Mouse (Mus musculus): Measurements from ENCODE around the gene Steap1. TPM values are rescaled to one million over a fixed set of nuclear protein-coding genes. Genes with fewer than 3 reads are reported as not detected.

The Steap1 gene
- total and polyA plus RNA-seq, 3 experiments, result not detected

DNA sequence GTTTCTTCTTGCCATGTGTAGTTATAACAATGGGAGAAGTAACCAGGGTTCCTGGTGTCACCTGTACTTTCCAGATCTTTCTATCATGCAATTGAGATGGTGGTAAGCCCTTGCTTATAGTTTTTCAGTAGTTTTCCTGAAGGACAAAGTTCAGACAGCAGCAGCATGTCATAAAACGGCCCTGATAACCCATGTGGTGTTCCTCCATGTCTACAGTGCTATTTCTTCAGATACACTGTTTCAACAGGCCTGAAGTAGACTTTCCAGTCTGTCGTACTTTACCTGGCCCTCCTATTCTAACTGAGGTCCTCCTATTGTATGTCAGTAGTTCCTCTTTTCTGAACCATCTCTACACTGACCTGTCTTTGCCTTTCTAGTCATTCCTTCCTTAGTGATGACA lies 16.3 kb downstream of the Steap1 start:
- no peaks in the 10 kb centered on the region for H3K9me3 ChIP-seq (replicated peaks)
- DNase-seq (ENCODE audit: low spot score) (no peak), ATAC-seq (ENCODE audit: extremely low read depth, insufficient number of reproducible peaks, low FRiP score, poor library complexity, severe bottlenecking) (no peak)
- no peaks in the 10 kb centered on the region for H3K36me3 ChIP-seq (replicated peaks)
- H3K4me1 ChIP-seq (ENCODE audit: insufficient read depth, low read depth, low read length), result no peaks in the 10 kb centered on the region
- no peaks in the 10 kb centered on the region; the same call in 1 of the 2 replicates for H3K27me3 ChIP-seq (ENCODE audit: insufficient read depth, low read length)
- H3K4me3 ChIP-seq (ENCODE audit: low read depth, low read length), result no peak overlapping the region
- TF ChIP-seq TAL1 (conservative IDR thresholded peaks at IDR 0.05; ENCODE audit: low read depth, low read length), result no peak
- TF ChIP-seq POLR2AphosphoS5 (IDR thresholded peaks at IDR 0.05; ENCODE audit: insufficient replicate concordance, low read depth, low read length), result no peak
- no peak for TF ChIP-seq GATA2 (IDR thresholded peaks at IDR 0.05; ENCODE audit: borderline replicate concordance, low read depth, low read length)
- TF ChIP-seq GATA1 (IDR thresholded peaks at IDR 0.05; ENCODE audit: borderline replicate concordance, low read length), result no peak
- TF ChIP-seq CTCF (IDR thresholded peaks at IDR 0.05; ENCODE audit: low read depth, low read length), result no peak

DNA sequence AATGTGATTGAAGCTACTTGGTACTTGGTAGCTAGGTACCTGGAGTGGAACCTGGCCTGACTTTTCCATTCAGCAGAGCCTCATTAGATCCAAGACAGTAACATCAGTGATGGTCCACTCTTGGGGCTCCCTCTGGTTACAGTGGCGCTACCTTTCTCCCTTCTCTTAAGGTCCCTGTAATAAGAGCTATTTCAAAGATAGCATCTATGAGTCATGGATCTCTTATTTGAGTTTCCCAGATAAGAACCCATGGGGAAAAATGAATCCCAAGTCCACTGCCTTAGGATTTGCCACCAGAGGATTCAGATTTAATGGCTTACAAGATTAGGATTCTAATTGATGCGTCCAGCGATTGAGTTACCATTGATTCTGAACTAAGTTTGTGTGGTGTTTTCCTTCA lies 16.9 kb downstream of the Steap1 start:
- H3K27me3 ChIP-seq (ENCODE audit: insufficient read depth, low read length), result no peaks in the 10 kb centered on the region; the same call in 1 of the 2 replicates
- DNase-seq (ENCODE audit: low spot score), result no peak
- H3K36me3 ChIP-seq (replicated peaks), result no peaks in the 10 kb centered on the region
- H3K4me3 ChIP-seq (ENCODE audit: low read depth, low read length), result no peak overlapping the region
- no peaks in the 10 kb centered on the region for H3K9me3 ChIP-seq (replicated peaks)
- ATAC-seq (ENCODE audit: extremely low read depth, insufficient number of reproducible peaks, low FRiP score, poor library complexity, severe bottlenecking), result no peak
- no peak for TF ChIP-seq GATA2 (IDR thresholded peaks at IDR 0.05; ENCODE audit: borderline replicate concordance, low read depth, low read length)
- no peak for TF ChIP-seq POLR2AphosphoS5 (IDR thresholded peaks at IDR 0.05; ENCODE audit: insufficient replicate concordance, low read depth, low read length)
- no peak for TF ChIP-seq GATA1 (IDR thresholded peaks at IDR 0.05; ENCODE audit: borderline replicate concordance, low read length)
- no peak for TF ChIP-seq TAL1 (conservative IDR thresholded peaks at IDR 0.05; ENCODE audit: low read depth, low read length)
- no peak for TF ChIP-seq CTCF (IDR thresholded peaks at IDR 0.05; ENCODE audit: low read depth, low read length)
- H3K4me1 ChIP-seq (ENCODE audit: insufficient read depth, low read depth, low read length), result no peaks in the 10 kb centered on the region

GRCm38 (mm10) chr5:5729904-5730303 lies 19.2 kb downstream of the Steap1 start:
- no peak overlapping the region for H3K4me3 ChIP-seq (ENCODE audit: low read depth, low read length)
- no peaks in the 10 kb centered on the region for H3K9me3 ChIP-seq (replicated peaks)
- H3K36me3 ChIP-seq (replicated peaks), result no peaks in the 10 kb centered on the region
- no peak for ATAC-seq (ENCODE audit: extremely low read depth, insufficient number of reproducible peaks, low FRiP score, poor library complexity, severe bottlenecking)
- H3K4me1 ChIP-seq (ENCODE audit: insufficient read depth, low read depth, low read length), result no peaks in the 10 kb centered on the region
- DNase-seq (ENCODE audit: low spot score), result no peak
- no peaks in the 10 kb centered on the region; the same call in 1 of the 2 replicates for H3K27me3 ChIP-seq (ENCODE audit: insufficient read depth, low read length)
- TF ChIP-seq CTCF (IDR thresholded peaks at IDR 0.05; ENCODE audit: low read depth, low read length), result no peak
- TF ChIP-seq GATA2 (IDR thresholded peaks at IDR 0.05; ENCODE audit: borderline replicate concordance, low read depth, low read length), result no peak
- TF ChIP-seq GATA1 (IDR thresholded peaks at IDR 0.05; ENCODE audit: borderline replicate concordance, low read length), result no peak
- no peak for TF ChIP-seq POLR2AphosphoS5 (IDR thresholded peaks at IDR 0.05; ENCODE audit: insufficient replicate concordance, low read depth, low read length)
- no peak for TF ChIP-seq TAL1 (conservative IDR thresholded peaks at IDR 0.05; ENCODE audit: low read depth, low read length)

DNA sequence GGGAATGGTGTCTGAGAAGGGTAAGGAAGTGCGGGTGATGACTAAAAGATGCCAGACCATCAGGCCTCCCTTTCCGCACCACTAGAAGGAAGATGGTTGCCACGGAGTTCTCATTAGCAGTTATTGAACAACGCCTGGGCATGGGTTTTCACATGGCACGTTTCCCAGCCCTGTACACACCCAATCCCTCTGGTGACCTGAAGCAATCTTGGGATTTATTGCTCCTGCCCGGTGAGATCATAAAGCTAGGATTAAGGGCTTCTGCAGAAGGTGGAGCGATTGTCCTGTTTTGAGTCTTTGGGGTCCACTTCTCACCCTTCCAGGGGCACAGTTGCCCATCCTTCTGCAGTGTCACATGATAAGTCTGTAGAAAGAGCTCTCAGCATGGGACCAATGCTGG lies 26.9 kb downstream of the Steap1 start:
- no peaks in the 10 kb centered on the region for H3K27me3 ChIP-seq (ENCODE audit: insufficient read depth, low read length)
- TF ChIP-seq TAL1 (conservative IDR thresholded peaks at IDR 0.05; ENCODE audit: low read depth, low read length), result no peak
- no peak for TF ChIP-seq CTCF (IDR thresholded peaks at IDR 0.05; ENCODE audit: low read depth, low read length)
- TF ChIP-seq POLR2AphosphoS5 (IDR thresholded peaks at IDR 0.05; ENCODE audit: insufficient replicate concordance, low read depth, low read length), result no peak
- no peak for TF ChIP-seq GATA1 (IDR thresholded peaks at IDR 0.05; ENCODE audit: borderline replicate concordance, low read length)
- TF ChIP-seq GATA2 (IDR thresholded peaks at IDR 0.05; ENCODE audit: borderline replicate concordance, low read depth, low read length), result no peak
- no peak for ATAC-seq (ENCODE audit: extremely low read depth, insufficient number of reproducible peaks, low FRiP score, poor library complexity, severe bottlenecking)
- no peak for DNase-seq (ENCODE audit: low spot score)
- no peaks in the 10 kb centered on the region for H3K36me3 ChIP-seq (replicated peaks)
- H3K4me1 ChIP-seq (ENCODE audit: insufficient read depth, low read depth, low read length), result no peaks in the 10 kb centered on the region
- no peak overlapping the region for H3K4me3 ChIP-seq (ENCODE audit: low read depth, low read length)
- no peaks in the 10 kb centered on the region for H3K9me3 ChIP-seq (replicated peaks)

DNA sequence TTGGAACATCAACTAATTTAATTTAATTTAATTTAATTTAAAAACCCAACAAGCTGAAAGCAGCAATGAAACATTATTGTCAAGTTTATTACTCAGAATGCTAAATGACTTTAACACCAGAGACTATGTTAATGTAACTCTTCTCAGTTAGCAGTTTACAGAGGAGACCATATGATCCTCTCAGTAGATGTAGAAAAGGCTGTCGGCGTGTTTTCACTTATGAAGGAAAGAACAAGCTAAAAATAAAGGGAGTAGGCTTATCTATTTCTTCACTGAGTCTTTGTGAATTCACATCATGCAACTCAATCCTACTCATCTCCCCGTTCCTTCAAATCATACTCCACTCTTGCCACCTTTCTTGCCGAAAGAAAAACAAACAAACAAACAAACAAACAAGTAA lies 38.1 kb downstream of the Steap1 start:
- H3K4me3 ChIP-seq (ENCODE audit: low read depth, low read length), result no peak overlapping the region
- H3K27me3 ChIP-seq (ENCODE audit: insufficient read depth, low read length), result peaks cover 6% of the 10 kb centered on the region; the same call in 1 of the 2 replicates
- H3K4me1 ChIP-seq (ENCODE audit: insufficient read depth, low read depth, low read length), result no peaks in the 10 kb centered on the region
- DNase-seq (ENCODE audit: low spot score), result no peak
- ATAC-seq (ENCODE audit: extremely low read depth, insufficient number of reproducible peaks, low FRiP score, poor library complexity, severe bottlenecking), result no peak
- no peaks in the 10 kb centered on the region for H3K9me3 ChIP-seq (replicated peaks)
- TF ChIP-seq GATA1 (IDR thresholded peaks at IDR 0.05; ENCODE audit: borderline replicate concordance, low read length) (no peak), GATA2 (IDR thresholded peaks at IDR 0.05; ENCODE audit: borderline replicate concordance, low read depth, low read length) (no peak), POLR2AphosphoS5 (IDR thresholded peaks at IDR 0.05; ENCODE audit: insufficient replicate concordance, low read depth, low read length) (no peak), CTCF (IDR thresholded peaks at IDR 0.05; ENCODE audit: low read depth, low read length) (no peak), TAL1 (conservative IDR thresholded peaks at IDR 0.05; ENCODE audit: low read depth, low read length) (no peak)
- H3K36me3 ChIP-seq (replicated peaks), result no peaks in the 10 kb centered on the region

DNA sequence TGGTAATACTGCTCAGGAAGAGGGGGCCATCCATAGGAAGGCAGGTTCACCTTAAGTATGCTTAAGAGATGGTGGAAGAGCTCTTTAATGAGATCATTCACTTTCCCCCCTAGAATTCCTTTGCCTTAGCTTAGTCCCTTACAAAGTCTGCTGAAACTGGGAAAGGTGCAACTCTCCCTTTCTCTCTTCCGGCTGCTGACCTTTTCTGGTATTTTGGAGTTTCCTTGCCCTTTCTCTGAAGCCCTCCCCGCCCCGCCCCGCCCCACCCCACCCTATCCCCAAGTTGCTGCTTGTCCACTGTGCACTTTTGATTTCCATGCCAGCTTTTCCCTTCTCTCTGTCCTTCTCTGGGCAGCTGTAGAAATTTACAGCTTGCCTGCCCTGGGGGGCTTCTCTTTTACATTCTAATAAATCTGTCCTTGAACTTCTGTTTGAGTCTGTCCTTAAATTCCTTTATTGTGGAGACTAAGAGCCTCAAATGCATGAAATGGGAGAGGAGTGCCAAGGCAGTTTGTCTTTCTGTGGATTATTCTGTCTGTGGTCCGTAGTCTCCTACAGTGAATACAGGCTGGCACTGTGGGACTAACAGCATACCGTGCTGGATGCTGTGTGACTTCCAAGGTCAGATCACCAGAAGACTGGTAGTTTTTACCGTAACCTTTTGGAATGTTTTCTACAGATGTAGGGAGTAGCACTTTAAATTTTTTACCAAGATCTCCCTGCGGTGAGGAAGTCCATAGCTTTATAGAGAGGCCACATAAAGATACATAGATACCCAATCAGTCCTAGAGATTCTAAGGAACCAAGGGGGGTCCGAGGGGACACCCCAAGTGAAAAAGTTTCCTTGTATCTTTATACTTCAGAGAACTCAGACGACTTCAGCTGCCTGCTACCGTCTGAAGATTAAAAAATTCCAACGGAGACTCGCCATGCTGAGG lies 41.5 kb downstream of the Steap1 start:
- TF ChIP-seq GATA1 (IDR thresholded peaks at IDR 0.05; ENCODE audit: borderline replicate concordance, low read length) (no peak), POLR2AphosphoS5 (IDR thresholded peaks at IDR 0.05; ENCODE audit: insufficient replicate concordance, low read depth, low read length) (no peak), GATA2 (IDR thresholded peaks at IDR 0.05; ENCODE audit: borderline replicate concordance, low read depth, low read length) (no peak), TAL1 (conservative IDR thresholded peaks at IDR 0.05; ENCODE audit: low read depth, low read length) (no peak), CTCF (IDR thresholded peaks at IDR 0.05; ENCODE audit: low read depth, low read length) (no peak)
- Histone ChIP-seq H3K4me1 (ENCODE audit: insufficient read depth, low read depth, low read length) (no peaks in the 10 kb centered on the region), H3K27me3 (ENCODE audit: insufficient read depth, low read length) (0 out of 2 replicates have a peak, but pooled peaks cover 2% of the 10 kb centered on the region), H3K9me3 (replicated peaks) (no peaks in the 10 kb centered on the region), H3K36me3 (replicated peaks) (no peaks in the 10 kb centered on the region), H3K4me3 (ENCODE audit: low read depth, low read length) (no peak overlapping the region)
- DNase-seq (ENCODE audit: low spot score), result no peak
- no peak for ATAC-seq (ENCODE audit: extremely low read depth, insufficient number of reproducible peaks, low FRiP score, poor library complexity, severe bottlenecking)
